Mouse (Mus musculus) MEL-GATA-1-ER (cell line): ENCODE data around the gene Camsap2.

Experiments used
- DNase-seq: peaks from one replicate; pipeline ENCODE4 v3.0.0-alpha.2; 2012; ENCODE audit warnings: low read depth; ENCODE audit errors: extremely low read depth

The Camsap2 gene

DNA sequence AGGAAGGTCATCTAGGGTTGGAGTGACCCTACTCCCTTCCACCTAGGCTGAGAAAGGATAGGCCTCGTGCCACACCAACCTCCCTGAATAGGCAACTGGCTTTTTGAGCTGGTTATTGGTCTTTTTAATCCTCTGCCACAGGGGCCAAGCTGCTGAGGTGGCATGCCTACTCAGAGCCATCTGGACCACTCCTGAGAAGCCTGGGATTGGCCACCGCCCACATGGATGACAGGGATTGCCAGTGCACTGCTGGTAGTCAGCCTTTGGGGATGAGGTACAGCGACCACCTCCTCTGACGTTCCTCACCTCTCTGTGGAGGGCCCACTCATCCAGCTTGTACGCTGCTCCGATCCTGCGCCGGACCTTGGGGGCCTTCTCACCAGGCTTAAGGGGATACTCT lies 120.1 kb downstream of the Camsap2 start:
- no peak for DNase-seq

DNA sequence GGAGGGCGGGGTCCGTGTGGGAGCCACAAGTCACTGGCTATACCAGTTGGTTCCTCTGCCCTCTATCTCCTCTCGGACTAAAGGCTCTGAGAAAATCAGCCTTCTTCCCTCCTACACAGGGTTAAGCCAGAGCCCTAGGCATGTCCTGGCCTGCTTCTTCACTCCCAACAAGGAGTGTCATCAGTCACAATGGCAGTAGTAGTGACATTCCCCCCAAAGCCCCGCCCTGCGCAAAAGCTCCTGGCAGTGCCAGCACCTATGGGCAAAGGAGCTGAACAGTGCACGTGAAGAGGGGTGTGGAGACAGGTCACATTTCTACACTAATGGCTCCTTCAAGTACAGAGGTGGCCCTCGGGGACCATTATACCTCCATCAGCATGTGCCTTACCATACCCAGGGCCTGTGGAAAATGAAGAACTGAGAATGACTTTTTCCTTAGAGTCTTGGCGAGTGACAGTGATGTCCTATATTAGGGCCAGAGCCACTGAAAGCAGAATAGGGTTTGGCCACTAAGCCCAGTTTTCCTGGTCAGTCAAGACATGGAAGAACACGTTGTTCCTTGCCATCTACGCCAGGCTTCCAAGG lies 122.1 kb downstream of the Camsap2 start:
- no peak for DNase-seq

DNA sequence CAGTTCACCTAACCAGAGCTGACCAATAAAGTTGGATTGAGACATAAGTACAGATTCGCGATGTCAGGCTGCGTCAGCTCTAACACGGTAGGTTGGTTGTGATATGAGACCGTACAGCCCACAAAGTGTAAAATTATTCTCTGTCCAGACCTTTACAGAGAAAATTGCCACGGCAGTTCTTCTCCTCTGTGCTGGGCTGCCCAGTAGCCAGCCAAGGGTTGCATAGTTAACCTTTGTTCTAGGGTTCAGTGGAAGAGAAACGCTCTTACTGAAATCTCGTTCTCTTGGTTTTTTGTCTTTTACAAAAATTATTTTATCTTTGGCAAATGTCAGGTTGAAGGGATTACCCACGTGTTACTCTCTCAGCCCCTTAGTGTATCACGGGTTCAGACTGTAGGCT lies 123.5 kb downstream of the Camsap2 start:
- no peak for DNase-seq

DNA sequence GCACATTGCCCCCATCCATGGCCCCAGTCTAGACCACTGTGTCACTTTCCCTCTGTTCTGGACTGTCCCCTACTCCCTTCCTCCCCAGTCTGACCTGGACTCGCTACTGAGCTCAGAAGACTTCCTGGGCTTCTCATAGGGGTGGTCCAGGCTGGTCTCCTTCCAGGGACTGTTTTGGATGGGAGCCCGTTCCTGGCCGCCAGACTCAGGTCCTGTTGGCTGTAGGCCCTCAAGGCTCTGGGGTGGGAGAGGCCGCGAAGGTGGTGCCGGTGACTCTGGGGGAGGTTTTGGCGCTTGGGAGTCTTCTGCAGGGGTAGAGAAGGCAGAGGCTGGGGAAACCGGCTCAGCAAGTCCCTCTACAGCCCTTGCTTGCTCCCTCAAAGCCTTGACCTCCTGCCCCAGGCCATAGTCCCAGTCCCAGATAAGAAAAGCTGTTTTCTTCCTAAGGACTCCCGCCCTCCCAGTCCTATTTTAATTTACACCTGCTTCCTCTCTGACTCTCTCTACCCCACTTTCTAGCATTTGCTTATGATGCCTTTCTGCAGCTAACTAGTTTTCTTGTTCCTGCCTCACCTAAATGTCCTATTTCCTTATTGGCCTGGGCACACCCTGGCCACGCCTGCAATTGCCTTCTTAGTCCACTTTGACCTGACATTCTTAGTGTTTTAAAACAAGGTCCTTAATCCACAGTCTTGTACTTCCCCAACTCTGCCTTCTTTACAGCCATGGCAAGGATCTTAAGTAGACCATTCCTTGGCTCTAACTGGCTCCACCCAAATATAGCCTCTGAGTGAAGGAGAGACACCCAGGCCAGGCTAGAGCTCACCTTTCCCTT lies 125.7 kb downstream of the Camsap2 start:
- no peak for DNase-seq
